Mouse (Mus musculus): ENCODE measurements at regions not wholly inside any gene's neighbourhood (a gene's known extent, or its start where the extent isn't known, plus 50 kb on each side); places are given as distances from the start of the nearest gene placed in this dataset.

DNA sequence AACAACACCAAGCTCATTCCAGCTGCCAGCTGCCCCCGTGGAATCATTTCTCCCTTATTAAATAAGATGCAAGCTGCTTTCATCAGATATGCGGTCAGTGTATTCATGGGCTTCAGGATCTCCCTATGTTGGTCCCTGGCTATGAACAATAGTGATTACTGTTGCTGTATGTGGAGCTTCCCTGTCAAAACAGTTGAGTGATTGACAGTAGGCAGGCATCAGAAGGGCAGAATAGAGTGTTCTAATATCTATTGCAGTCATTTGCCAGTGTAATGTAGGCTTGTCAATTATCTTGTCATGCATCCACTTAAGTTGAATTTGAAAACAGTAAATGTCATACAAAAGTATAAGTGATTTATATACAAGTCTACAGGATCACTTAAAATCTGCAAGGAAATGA, 100.2 kb upstream of the B3galt2 start:
- no peak for TF ChIP-seq CTCF (conservative IDR thresholded peaks at IDR 0.05 in 1 of 2, IDR thresholded peaks at IDR 0.05 in 1 of 2; ENCODE audit: low read depth in 2 of 2, low read length in 2 of 2)
- TF ChIP-seq CHD1 (IDR thresholded peaks at IDR 0.05; ENCODE audit: low read depth, low read length) = no peak
- no peak for TF ChIP-seq POLR2A (IDR thresholded peaks at IDR 0.05; ENCODE audit: low read depth, low read length)
- no peak for TF ChIP-seq NRF1 (IDR thresholded peaks at IDR 0.05; ENCODE audit: low read depth, low read length)
- TF ChIP-seq CHD2 (IDR thresholded peaks at IDR 0.05; ENCODE audit: low read length) = no peak
- TF ChIP-seq ZNF384 (IDR thresholded peaks at IDR 0.05; ENCODE audit: low read depth, low read length) = no peak
- no peak for TF ChIP-seq POLR2AphosphoS2 (IDR thresholded peaks at IDR 0.05; ENCODE audit: low read depth, low read length)
- TF ChIP-seq EP300 (IDR thresholded peaks at IDR 0.05; ENCODE audit: low read length) = no peak

All from CH12.LX (cell line).